Mouse (Mus musculus) liver, embryonic 14.5 days (tissue): ENCODE results near the gene Hint1. TPM values are rescaled to one million over a fixed set of nuclear protein-coding genes. Genes with fewer than 3 reads are reported as not detected.

Experiments
- ATAC-seq: fragments of 200-750 bp; cut with Nextera tagmentation; 2 replicates; pipeline ENCODE4 v1.8.0; 2017; ENCODE audit warnings: moderate number of reproducible peaks, mild to moderate bottlenecking, moderate library complexity; ENCODE audit not compliant: insufficient read depth
- DNase-seq, 3 experiments: peaks; one replicate each; pipeline ENCODE4 v3.0.0-alpha.2; 2012 to 2013; ENCODE audit warnings: low read depth in 3 of 3, low spot score in 3 of 3
- H3K27ac ChIP-seq: fragments of 300-500 bp; sonication (generic); 2 replicates; pipeline ENCODE4 v1.5.1; 2014; ENCODE audit warnings: moderate library complexity, mild to moderate bottlenecking, control low read depth, inconsistent platforms
- H3K27me3 ChIP-seq: fragments of 300-500 bp; sonication (generic); 2 replicates; pipeline ENCODE4 v1.6.1; 2014; ENCODE audit warnings: mild to moderate bottlenecking, low read length, moderate library complexity; ENCODE audit not compliant: control insufficient read depth, insufficient read depth
- H3K36me3 ChIP-seq: fragments of 300-500 bp; sonication (generic); replicated peaks from 2 replicates; pipeline ENCODE4 v1.6.1; 2014; ENCODE audit warnings: low read depth; ENCODE audit not compliant: control insufficient read depth, insufficient read depth
- H3K4me1 ChIP-seq, 2 experiments: fragments of 200-500 bp in 1 of 2; fragments of 300-500 bp in 1 of 2; sonication (generic) in 1 of 2; replicated peaks; 2 replicates each; pipeline ENCODE4 v1.6.1; 2012 to 2014; ENCODE audit warnings: antibody characterized with exemption in 1 of 2, inconsistent platforms in 1 of 2, low read length in 1 of 2; ENCODE audit not compliant: control insufficient read depth in 2 of 2, insufficient read depth in 2 of 2
- H3K4me2 ChIP-seq: fragments of 300-500 bp; sonication (generic); 2 replicates; pipeline ENCODE4 v1.6.1; 2014; ENCODE audit warnings: low read depth, mild to moderate bottlenecking, control low read depth, moderate library complexity
- H3K4me3 ChIP-seq, 2 experiments: fragments of 200-500 bp in 1 of 2; fragments of 300-500 bp in 1 of 2; sonication (generic) in 1 of 2; 2 replicates each; pipeline ENCODE4 v1.5.1; 2012 to 2014; ENCODE audit warnings: low read depth in 2 of 2, low read length in 2 of 2, mild to moderate bottlenecking in 2 of 2, control low read depth in 1 of 2, inconsistent platforms in 1 of 2, moderate library complexity in 1 of 2; ENCODE audit not compliant: insufficient read depth in 1 of 2
- H3K9ac ChIP-seq: fragments of 300-500 bp; sonication (generic); replicated peaks from 2 replicates; pipeline ENCODE4 v1.6.1; 2014; ENCODE audit warnings: mild to moderate bottlenecking, control low read depth, moderate library complexity
- H3K9me3 ChIP-seq: fragments of 300-500 bp; sonication (generic); 2 replicates; pipeline ENCODE4 v1.6.1; 2016; ENCODE audit warnings: low read length, mixed read lengths; ENCODE audit not compliant: control insufficient read depth
- CTCF ChIP-seq: IDR thresholded peaks from 2 replicates; pipeline ENCODE4 v1.5.1; 2016; ENCODE audit warnings: antibody characterized with exemption, low read depth, control low read depth
- EP300 ChIP-seq: IDR thresholded peaks from 2 replicates; pipeline ENCODE4 v1.6.1; 2016; ENCODE audit warnings: antibody characterized with exemption, low read depth
- WGBS: fragments of 180-500 bp; shearing (Covaris S2); extraction: QIAGEN DNeasy Blood & Tissue Kit; methylation state at CpG from one replicate; pipeline ENCODE4 v1.1.7; 2014; ENCODE audit not compliant: insufficient replicate concordance; 5-methylcytosine and 5-hydroxymethylcytosine counted together
- polyA plus RNA-seq, 2 experiments: library from polyadenylated mRNA; depleted of rRNA in 1 of 2; stranded (reverse) in 1 of 2; unstranded in 1 of 2; fragments of >200 nt; fragmentation: Nextera tagmentation in 1 of 2; extraction: Ambion mirVana in 1 of 2; gene quantifications; 2 replicates each; pipeline versions ENCODE4 v1.2.1 to v1.2.3; 2012 to 2014

Gene Hint1
- polyA plus RNA-seq, 2 experiments: 330 to 509 TPM

- TF ChIP-seq EP300 (no peak), CTCF (peak; percentile 76)
- Histone ChIP-seq H3K4me1 (no peaks in the 10 kb centered on the region; a peak in 1 of 4 replicates), H3K9ac (no peak overlapping the region), H3K36me3 (peaks cover 3% of the 10 kb centered on the region; the same call in 1 of the 2 replicates), H3K4me3 (no peak overlapping the region), H3K9me3 (no peaks in the 10 kb centered on the region), H3K4me2 (no peak overlapping the region), H3K27me3 (no peaks in the 10 kb centered on the region), H3K27ac (no peak overlapping the region)
- no peak for ATAC-seq
- DNase-seq: no peak
- 72% methylated on average over 4 of the region's 4 CpGs for WGBS
These were observed 52.1 kb downstream of the Hint1 start for GRCm38 (mm10) chr11:54918273-54918672.

Other genes with a start within 250 kb of the Hint1 start
- 9.0 and 9.2 TPM in 2 replicates for gene Cdc42se2, start 78.7 kb upstream of the Hint1 start, polyA plus RNA-seq (2012; rRNA removed)
- 15.5 and 19.1 TPM in 2 replicates for gene Cdc42se2, start 78.7 kb upstream of the Hint1 start, polyA plus RNA-seq (2014; fragmentation: Nextera tagmentation; extraction: Ambion mirVana)
- 1.8 and 2.0 TPM in 2 replicates for gene Lyrm7, start 5.5 kb upstream of the Hint1 start, polyA plus RNA-seq (2012; rRNA removed)
- gene Lyrm7, start 5.5 kb upstream of the Hint1 start, polyA plus RNA-seq (2014; fragmentation: Nextera tagmentation; extraction: Ambion mirVana): 5.4 and 6.4 TPM in 2 replicates
- gene Gpx3, start 36.1 kb downstream of the Hint1 start, polyA plus RNA-seq (2012; rRNA removed): 8.3 and 10.6 TPM in 2 replicates
- 26.4 and 27.0 TPM in 2 replicates for gene Gpx3, start 36.1 kb downstream of the Hint1 start, polyA plus RNA-seq (2014; fragmentation: Nextera tagmentation; extraction: Ambion mirVana)
- 3.4 and 5.2 TPM in 2 replicates for gene Tnip1, start 96.5 kb downstream of the Hint1 start, polyA plus RNA-seq (2012; rRNA removed)
- gene Tnip1, start 96.5 kb downstream of the Hint1 start, polyA plus RNA-seq (2014; fragmentation: Nextera tagmentation; extraction: Ambion mirVana): 3.6 and 3.7 TPM in 2 replicates
- gene Anxa6, start 167.1 kb downstream of the Hint1 start, polyA plus RNA-seq (2012; rRNA removed): 21.2 and 24.2 TPM in 2 replicates
- gene Anxa6, start 167.1 kb downstream of the Hint1 start, polyA plus RNA-seq (2014; fragmentation: Nextera tagmentation; extraction: Ambion mirVana): 36.7 and 42.1 TPM in 2 replicates
- 0.61 and 0.77 TPM in 2 replicates for gene Ccdc69, start 211.7 kb downstream of the Hint1 start, polyA plus RNA-seq (2012; rRNA removed)
- gene Ccdc69, start 211.7 kb downstream of the Hint1 start, polyA plus RNA-seq (2014; fragmentation: Nextera tagmentation; extraction: Ambion mirVana): 1.0 and 1.1 TPM in 2 replicates
- gene Gm2a, start 231.7 kb downstream of the Hint1 start, polyA plus RNA-seq (2012; rRNA removed): 5.1 and 5.5 TPM in 2 replicates
- gene Gm2a, start 231.7 kb downstream of the Hint1 start, polyA plus RNA-seq (2014; fragmentation: Nextera tagmentation; extraction: Ambion mirVana): 14.2 and 14.9 TPM in 2 replicates